Mouse (Mus musculus): ENCODE results near the gene Bpifb5.
"Not testable (repeated sequence)": the region's sequence is repeated elsewhere in the genome, so short reads cannot be mapped to it uniquely, and the experiment has no call there.

Bpifb5 gene

DNA sequence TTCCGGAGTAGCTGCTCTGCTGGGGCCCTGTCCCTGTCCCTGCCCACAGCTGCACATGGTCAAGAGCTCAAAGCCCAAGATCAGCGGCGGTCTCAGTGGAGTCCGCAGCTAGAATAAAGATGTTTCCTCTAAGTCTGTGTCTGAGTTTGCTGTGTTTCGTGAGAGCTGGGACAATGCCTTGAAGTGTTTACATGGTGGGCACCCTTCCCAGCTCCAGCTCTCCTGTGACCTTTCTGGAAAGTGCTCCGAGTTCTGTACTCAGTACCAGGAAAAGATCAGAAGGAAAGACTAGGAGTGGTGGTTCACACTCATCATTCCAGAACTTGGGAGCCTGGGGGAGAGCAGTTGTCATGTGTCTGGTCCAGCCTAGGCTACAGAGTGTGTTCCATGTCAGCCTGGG lies 17.2 kb downstream of the Bpifb5 start:
- no peak for DNase-seq (ENCODE audit: low read depth)

DNA sequence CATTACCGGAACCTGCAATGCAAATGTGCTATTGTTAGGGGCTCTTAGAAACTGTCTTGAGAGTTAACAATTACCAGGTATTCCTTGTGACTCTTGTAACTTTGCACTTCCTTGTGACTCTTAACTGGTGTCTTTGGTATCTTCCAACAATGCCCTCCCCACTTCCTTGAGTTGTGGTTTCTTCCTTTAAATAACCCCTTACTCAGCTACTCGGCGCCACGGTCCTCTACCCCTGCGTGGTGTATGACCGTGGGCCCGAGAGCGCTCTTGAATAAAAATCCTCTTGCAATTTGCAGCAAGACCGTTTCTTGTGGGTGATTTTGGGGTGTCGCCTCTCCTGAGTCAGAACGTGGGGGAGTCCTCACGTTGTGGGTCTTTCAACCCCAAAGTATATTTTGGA lies 19.2 kb downstream of the Bpifb5 start:
- not testable (repeated sequence) for DNase-seq (ENCODE audit: low read depth)

DNA sequence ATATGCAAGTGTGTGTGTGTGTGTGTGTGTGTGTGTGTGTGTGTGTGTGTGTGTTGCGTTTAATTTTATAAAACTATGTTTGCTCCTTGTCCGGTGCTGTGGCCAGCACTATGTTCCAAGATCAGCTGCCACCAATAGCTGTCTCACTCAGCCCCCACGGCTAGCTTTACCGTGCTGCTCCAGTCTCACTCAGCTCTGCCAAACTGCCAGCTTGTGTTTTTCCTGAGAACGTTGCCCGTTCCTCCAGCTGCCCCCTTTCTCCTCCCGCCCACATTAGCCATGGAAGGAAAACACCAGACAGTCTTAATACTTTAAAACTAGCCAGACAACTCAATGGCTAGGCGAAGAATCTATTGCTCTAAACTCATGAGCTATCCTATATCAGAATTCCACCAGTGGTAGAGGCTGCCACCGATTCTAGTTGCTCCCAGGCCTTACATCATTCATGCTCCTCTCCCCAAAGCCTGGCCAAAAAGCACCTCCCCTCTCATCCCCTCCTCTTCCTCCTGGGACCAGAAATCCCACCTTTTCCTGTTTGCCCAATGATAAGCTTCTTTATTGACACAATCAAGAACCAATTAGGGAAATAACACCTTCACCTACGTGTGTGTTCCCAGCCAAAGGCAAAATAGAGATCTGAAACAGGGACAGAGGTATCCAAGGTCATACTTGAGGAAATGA lies 20.0 kb downstream of the Bpifb5 start:
- no peak for DNase-seq (ENCODE audit: low read depth)

DNA sequence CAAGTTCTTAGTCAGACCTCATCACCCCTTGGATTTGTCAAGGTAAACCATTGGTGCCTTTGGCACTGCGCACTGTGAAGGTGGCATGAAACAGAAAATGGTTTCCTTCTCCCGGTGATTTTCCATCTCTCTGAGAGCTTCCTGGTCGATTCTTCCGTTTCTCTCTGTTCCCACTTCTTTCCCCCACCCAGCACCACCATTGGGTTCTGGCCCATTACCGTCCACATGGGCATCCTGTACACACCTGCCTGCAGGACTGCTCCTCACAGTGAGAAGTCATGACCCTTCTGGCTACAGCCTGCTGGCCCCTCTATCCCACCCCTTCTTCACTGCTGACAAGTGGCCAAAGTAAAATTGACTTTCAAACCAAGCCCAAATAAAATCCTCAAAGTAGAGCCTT lies 21.8 kb downstream of the Bpifb5 start:
- DNase-seq (ENCODE audit: low read depth): no peak

GRCm38 (mm10) chr2:154255254-154255653 lies 31.7 kb downstream of the Bpifb5 start:
- DNase-seq (ENCODE audit: low read depth): not testable (repeated sequence)

GRCm38 (mm10) chr2:154255770-154256169 lies 32.2 kb downstream of the Bpifb5 start:
- DNase-seq (ENCODE audit: low read depth): no peak

- not testable (repeated sequence) for DNase-seq (ENCODE audit: low read depth)
Observed at GRCm38 (mm10) chr2:154257554-154257953, 34.0 kb downstream of the Bpifb5 start, which contains the start of gene Bpifb9a. TSS of gene Bpifb9a (plus strand) at chr2:154257854.

DNA sequence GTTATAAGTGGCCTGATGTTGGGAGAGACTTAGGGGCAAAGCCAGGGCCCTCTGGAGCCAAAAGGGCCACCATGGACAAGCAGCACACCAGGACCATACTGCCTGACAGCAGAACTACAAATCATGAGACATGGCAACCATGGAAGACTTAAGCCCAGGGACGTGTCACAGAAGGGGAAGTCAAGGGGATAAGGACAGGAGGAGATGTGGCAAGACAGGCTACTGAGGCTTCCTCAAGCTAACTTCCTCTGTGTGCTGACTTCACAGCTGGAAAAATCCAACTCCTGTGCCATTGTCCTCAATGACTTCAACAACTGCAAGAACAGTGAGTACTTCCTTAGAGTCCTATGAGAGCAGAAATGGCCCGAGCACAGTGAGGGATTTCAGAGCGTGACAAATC lies 40.9 kb downstream of the Bpifb5 start:
- DNase-seq (ENCODE audit: low read depth): not testable (repeated sequence)
